Mouse (Mus musculus) embryo, embryonic 11 days (tissue): ENCODE measurements around the gene Ap1b1.
A peak's percentile ranks its signal among the peaks of the same experiment; 100 is the strongest.

ENCODE experiments used
- DNase-seq: peaks from one replicate; pipeline ENCODE4 v3.0.0-alpha.2; 2015

Gene Ap1b1

DNA sequence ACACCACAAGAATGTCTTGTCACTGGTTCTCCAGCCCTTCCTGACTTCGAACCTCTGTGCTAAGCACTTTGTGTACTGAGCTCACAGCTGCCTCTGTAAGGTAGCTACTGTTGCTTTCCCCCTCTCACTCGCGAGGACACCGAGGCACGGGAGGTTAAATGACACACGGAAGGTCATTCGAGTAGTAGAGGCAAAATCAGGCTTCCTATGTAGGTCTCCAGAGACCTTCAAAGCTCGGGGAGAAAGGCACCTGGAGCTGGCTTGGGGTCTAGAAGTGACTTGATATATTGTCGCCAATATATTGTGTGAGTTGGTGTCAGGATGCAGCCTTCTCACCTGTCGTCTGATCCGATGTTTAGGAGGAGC is 846 bp downstream of the Ap1b1 start:
- DNase-seq: no peak

DNA sequence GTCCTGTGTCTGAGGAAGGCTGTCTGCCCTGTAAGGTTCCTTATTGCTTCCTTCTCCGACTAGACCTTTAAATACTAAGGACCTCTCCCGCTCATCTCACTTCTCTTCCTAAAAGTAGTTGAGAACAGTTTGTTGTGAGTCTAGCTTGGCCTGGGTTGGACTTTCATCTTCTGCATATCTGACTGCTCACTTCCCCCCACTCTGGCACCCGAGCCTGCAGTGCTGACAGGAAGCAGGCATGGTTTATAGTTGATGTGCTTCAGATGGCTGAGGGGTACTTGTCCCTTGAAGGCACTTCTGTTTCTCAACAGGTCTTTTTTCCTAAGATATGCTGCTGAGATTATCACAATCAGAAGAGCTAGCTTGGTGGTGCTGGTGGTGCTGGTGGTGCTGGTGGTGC is 2.6 kb downstream of the Ap1b1 start:
- DNase-seq: no peak

DNA sequence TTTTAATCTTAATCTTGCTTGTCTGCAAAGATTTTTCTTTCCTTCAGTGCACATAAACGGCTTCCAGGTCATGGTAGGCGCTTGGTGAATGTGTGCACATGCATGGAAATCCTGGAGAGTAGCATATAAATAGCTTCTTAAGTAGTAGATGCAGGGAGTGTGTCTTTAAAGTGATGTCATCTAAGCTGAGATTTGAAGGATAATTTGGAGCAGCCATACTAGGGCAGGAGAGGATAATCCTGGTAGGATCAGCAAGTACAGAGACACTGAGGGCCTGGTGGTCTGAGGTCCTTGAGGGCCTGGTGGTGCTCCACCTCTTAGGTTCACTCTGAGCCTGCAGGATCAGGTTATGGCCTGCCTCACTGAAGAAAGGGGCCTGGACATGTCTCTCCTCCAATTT is 5.8 kb downstream of the Ap1b1 start:
- DNase-seq: no peak

DNA sequence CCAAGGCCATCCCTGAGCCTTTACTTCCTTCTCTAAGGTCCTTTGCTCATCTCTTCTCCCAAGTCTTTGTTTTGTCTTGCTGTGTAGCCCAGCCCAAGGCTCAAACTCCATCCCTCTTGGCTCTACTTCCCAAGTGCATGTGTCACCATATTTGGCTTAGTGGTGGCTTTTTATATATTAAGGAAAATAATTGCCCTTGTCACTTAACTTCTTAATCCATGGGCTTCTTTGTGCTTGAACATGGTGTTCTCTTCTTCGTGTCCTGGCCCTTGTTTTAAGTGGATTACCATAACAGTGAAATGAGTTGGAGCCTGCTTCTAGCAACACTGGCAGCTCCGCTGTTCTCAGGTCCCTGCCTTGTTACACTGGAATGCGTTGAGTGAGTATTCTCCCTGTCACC is 9.1 kb downstream of the Ap1b1 start:
- DNase-seq: no peak

DNA sequence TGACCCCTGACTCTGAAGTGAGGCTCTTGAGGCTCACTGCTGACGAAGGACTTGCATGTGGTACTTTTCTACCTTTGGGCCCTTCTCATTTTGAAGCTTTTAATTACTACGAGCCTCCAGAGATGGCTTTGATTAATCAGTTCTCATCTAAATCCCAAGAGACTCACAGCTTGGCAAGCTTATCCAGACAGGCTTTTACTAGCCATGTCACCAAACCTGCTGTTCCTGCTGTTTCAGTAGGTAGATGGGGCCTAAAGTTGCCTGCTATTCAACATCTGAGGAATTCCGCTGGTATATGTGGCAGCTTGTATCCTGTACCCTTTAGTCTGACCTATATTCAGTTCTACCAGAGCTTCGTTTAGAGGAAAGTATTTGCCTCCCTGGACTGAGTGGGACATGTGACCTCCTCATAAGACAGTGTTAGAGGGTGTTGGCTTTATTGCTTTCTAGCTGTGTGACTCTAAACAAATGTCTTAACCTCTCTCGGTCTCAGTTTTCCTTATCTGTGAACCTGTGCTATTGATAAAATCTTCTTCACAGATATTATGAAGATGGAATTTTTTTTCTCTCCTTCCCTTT is 10.1 kb downstream of the Ap1b1 start:
- no peak for DNase-seq

DNA sequence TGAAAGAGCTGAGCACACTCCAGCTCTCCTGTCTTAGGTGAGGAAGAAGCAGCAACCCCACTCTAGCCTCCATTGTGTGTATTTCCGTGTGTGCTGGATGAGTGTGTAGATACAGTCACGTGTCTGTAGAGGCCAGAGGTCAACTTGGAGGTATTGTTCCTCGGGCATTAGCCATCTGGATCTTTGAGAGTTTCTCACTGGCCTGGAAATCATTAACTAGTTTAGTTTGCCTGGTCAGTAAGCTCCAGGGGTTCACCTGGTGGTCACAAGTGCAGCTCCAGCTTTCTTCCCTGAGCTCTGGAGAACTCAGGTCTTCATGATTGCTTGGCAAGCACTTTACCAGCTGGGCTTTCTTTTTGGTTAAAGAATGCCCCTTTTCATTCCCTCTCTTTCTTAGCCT is 11.7 kb downstream of the Ap1b1 start:
- DNase-seq: peak; percentile 49

DNA sequence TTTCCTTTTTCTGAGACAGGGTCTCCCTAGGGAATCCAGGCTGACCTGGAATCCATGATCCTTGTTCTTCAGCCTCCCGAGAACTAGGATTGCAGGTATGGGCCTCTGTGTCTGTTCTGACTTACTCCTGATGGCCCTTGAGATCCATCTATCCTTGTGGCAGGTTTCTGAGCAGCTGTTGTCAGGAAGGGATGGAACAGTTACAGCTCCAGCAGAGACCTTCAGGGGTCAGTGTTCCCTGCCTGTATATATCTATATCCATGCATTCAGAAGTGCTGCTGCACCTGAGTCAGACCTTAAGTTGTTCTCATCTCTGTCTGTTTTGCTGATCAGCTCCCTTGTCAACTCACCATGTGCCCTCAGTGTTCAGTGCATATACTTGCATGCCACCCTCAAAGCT is 12.1 kb downstream of the Ap1b1 start:
- DNase-seq: no peak

DNA sequence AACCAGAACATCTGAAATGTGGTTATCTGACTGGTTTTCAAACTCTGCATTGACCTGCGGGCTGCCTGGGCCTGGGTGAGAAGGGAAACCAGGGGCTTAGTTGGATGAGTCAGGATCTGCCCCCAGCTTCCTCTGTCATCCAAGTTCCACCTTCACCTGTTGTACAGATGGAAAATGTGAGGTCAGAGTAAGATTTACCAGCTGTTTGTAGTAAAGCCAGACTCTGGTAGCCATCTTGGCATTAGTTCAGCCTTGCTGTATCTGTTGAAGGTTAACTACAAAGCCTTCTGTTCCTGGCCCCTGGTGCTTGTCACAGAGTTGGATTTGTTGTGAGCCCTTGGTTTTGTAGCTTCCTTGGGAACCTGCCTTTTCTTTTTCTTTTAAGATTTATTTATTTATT is 13.6 kb downstream of the Ap1b1 start:
- no peak for DNase-seq

DNA sequence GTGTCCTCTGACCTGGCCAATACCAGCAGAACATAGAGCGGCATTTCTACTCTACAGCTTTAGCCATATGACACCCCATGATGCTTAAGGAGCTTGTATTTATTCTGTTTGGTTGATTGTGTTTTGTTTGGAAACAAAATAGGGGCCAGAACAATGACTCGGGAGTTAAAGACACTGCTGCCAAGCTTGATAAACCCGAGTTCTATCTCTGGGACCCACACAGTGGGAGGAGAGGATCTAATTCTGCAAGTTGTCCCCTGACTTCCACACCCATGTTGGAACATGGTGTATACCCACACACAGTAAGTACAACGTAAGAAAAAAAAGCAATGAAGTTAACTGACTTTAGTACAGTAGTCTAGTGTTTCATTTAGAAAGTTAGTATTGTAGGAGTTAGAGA is 16.2 kb downstream of the Ap1b1 start:
- no peak for DNase-seq

DNA sequence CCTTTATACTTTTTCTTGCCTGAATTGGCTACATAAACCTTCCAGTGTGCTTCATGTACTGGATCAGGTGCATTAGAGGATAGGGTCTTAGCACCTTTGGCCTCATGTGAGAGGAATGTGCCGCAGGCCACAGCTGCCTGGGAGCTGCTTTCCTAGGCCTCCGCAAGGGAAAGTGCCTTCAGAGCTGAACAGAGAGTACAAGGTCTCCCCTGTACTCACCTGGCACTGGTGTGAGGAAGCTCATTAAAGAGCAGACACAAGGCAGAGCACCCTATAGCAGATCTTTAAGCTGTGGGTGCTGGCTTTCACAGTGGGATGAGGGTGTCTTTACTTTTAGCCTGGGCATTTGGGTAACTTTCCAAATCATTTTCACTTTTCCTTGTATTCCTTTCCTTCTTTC is 18.9 kb downstream of the Ap1b1 start:
- DNase-seq: no peak

DNA sequence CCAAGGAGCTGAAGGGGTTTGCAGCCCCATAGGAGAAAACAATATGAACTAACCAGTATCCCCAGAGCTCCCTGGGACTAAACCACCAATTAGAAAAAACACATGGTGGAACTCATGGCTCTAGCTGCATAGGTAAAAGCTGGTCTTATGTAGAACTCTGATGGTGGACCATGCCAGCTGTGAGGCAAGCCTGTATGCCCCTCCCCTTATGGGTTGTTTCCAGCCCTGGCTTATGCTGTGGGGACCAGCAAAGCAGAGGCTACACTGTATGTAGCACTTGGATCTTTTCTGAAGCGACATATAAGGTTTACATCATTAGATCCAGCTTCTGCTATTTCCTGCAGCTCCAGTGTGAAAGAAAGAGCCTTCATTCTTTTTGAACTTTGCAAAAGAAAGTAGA is 20.6 kb downstream of the Ap1b1 start:
- DNase-seq: no peak

DNA sequence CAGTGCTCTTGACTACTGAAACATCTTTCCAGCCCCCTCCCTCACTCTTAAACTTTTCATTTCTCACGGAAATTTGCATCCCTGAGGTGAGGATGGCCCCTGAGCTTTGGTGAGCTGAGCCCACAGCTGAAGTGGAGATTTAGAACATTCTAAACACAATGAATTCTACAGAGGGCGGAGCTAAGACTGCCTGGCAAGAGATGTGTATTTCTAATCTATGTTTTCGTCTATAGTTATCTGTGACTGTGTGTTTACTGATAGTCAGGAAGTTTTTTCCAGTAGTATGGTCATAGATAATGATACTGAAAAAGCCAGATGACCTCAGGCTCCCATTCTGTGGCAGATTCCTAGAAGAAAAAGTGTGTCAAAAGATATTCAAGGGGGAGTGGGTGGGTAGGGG is 22.2 kb downstream of the Ap1b1 start:
- no peak for DNase-seq

DNA sequence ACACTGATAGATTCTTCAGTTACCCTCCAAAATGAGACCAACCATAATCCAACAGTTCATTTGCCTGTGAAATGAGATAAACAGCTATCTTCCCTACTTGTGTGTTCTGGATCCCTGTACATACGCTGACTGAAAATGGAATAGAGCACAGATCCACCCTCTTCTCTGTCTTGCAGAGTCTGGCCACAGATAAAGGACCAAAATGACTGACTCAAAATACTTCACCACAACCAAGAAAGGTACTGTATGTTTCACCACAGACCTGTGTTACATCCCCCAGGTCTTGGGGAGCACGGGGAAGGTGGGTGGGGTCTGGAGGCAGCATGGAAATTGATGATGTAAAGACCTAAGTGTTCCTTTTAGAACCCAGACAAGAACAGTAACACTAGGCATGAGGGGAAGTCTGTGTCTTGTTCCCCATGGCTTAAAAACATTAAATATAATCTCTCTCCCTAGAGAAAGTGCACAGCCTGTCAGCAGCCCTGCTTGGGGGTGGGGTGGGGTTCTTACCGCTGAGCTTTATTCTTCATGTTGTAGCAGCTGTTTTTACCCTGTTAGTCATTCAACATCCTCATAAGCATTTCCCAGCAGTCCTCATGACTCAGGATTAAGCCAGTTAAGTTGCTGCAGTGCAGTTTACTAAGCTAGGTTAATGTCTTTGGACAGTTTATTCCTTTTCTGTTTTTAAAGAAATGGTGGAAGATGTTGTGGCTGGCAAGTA is 22.9 kb downstream of the Ap1b1 start:
- no peak for DNase-seq

DNA sequence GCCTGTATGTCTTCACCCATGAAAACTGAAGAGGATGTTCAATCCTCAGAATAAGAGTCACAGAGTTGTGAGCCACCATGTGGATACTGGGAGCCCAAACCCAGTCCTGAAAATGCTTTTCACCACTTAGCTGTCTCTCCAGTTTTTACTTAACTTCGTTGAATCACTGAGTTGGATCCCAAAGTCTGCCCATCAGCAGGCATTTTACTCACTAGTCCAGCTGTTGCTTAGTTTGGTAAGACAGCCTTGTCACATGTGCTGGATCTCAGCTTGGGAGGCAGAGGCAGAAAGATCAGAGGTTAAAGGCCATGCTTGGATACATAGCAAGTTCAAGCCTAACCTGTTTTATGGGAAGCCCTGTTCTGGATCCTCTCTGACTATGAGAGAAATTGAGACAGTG is 23.6 kb downstream of the Ap1b1 start:
- DNase-seq: no peak

DNA sequence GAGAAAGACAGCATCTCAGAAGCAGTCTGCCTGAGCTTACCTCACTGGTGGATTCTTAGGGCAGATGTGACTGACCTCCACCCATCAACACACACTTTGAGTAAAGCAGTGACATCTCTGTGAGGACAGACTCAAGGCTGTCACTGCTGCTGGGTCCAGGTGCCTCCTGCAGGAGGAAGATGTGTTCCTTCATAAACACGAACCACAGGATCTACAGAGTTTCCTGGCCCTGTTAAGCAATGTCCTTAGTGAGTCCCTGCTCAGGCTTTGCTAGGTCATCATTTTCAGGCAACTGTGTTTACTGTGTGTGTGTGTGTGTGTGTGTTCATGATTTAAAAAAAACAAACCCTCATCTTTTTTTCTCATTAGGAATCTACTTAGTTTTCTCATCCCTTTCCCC is 24.9 kb downstream of the Ap1b1 start:
- DNase-seq: no peak

DNA sequence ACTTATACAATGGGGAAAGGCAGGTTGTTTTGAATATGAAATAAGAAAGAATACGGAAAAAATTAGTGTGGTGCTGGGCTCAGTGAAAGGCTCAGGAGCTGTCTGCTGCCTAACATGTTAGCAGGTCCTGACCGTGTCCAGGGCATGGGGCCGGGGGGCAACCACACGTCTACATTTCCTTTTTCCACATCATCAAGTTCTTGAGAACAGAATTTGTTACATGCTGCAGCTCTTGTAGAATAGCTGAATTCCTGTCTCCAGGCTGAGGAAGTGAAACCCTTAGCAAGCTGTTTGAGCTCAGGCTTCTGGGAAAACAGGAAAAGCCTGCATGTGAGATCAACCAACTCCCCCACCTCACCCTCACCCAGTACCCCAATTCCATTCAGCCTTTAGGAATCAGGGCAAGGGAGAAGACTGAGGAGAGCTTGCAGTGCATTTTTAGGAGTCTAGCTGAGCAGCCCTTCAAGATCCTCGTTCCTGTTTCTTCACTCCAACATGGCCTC is 25.6 kb downstream of the Ap1b1 start:
- DNase-seq: no peak

DNA sequence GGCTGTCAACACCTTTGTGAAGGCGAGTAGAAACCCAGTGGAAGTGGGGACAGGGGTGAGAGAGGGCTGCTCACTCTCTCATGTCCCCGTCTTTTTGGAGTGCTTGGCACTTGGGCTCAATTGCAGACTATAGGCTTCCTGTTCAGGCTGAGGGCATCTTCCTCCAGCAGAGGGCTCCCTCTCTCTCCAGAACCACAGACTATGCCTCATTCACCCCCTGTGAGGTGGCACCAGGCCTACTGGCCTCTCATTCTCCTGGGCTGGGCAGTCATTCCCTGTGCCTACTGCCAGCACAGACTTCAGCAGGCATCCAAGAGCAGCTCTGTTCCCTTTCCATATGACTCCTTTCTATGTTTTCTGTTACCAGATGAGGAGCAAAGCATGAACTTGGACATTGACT is 29.1 kb downstream of the Ap1b1 start:
- peak; percentile 30 for DNase-seq

DNA sequence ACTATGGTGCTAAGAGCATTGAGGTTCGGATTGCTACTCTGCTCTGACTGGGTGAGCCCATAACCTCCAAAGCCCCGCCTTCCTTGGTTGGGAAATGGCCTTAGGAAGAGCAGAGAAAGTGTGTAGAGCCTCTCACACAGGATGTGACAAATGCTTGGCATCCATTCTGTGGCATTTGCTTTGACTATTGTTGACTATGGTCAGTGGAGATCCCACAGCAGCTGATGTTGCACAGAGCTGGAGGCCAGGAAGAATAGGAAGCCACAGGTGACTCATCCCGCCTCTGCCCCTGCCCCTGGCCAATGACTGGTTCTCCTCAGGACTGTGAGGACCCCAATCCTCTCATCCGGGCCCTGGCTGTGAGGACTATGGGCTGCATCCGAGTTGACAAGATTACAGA is 29.7 kb downstream of the Ap1b1 start:
- DNase-seq: no peak

DNA sequence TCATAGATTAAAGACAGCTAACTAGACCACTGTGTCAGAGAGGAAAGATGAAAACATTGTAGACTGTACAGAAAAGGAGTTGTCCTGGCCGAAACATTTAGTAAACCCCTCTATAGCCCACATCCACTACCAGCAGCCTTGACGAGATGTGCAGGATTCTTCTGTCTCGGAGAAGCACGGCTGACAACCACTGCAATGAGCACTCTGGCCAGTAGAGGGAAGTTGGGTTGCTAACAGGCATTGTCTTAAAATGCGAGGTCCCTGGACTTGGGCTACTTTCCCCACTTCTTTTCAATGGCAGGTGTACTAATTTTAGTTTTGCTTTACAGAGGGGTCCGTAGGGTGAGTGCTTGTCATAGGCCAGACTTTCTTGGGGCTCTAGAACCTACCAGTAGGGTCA is 30.9 kb downstream of the Ap1b1 start:
- no peak for DNase-seq

DNA sequence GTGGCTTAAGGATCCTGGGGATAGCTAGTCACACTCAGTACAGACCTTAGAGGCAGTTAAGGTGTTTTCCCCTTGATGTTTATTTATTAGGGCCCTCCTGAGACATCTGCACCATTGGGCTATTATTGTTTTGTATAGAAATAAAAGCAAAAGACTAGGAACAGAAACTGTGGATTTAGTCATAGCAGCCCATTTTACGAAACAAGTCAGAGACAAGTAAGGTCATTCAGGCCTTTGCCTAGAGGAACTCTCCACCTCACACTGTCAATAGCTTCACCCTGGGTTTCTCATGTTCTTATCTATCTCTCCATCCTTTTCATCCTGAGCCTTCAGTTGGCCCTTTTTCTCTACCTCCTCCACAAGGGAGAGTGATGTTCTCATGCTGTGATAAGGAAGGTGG is 38.5 kb downstream of the Ap1b1 start:
- no peak for DNase-seq

DNA sequence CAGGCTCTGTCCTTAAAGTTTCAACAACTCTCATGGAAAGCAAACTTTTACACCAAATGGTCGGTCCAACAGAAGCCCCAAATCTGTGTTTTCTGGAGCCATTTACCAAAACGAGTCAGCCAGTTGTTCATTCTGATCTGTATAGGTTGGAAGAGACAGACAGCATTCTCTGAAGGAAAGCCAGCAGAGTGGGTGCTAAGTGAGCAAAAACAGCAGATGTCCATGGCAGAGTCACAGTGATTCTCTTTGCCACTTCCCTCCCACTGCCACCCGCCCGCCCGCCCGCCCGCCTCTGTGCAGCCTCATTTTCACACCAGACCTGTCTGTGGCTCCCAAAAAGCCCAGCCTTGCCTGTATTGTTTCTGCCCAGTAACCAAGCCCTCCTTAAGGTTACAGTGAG is 41.6 kb downstream of the Ap1b1 start:
- DNase-seq: no peak

DNA sequence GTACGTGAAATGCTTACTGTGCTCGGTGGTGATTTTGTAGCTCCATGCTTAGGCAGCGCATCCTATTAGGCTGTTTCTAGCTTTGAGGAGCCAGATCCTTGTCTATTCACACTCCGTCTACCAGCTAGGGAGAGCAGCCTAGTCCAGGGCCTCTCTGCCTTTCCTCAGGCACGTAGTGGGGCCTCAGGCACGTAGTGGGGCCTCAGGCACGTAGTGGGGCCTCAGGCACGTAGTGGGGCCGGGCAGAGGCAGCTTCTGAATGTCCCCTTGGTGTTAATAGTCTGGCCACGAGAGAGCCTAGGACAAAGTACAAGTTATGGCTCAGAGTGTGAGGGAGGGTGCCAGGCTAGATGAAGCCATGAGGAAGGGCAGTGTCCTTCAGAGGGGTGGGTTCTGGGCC is 46.1 kb downstream of the Ap1b1 start:
- DNase-seq: no peak

DNA sequence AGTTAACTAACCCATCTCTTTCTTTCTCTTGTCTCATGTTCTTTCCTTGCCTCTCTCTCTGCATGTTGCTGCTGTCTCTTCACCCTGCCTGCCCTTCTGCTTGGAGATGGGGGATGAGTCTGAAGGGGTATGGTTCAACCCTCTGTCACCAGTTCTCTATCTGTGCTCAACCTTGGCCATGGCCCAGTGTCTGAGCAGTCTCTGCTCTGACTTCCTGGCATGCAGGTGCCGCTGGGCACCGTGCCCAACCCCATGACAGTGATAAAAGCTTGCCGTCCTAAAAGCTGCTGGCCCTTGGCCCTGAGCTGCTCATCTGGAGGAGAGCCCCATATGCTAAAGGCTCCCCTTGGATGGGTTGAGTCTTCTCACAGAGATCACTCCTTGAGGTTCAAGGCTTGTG is 46.5 kb downstream of the Ap1b1 start:
- no peak for DNase-seq

DNA sequence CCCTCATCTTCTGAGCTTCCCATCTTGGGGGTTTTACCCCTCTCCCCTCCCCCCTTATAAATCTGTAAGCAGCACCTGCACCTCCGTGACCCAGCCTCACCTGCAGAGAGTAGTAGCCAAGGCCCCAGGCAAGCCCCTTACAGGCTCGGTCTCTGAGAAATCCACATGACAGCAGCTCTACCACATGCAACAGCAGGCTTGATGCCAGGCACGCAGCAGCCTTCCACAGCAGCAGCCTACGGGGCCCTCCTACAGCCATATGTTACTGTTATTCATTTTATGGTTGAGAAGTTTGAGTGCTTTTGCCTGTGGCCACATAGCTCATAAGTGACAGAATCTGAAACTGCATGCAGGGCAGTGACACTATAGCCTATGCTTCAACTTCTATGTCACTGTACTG is 48.8 kb downstream of the Ap1b1 start:
- no peak for DNase-seq

DNA sequence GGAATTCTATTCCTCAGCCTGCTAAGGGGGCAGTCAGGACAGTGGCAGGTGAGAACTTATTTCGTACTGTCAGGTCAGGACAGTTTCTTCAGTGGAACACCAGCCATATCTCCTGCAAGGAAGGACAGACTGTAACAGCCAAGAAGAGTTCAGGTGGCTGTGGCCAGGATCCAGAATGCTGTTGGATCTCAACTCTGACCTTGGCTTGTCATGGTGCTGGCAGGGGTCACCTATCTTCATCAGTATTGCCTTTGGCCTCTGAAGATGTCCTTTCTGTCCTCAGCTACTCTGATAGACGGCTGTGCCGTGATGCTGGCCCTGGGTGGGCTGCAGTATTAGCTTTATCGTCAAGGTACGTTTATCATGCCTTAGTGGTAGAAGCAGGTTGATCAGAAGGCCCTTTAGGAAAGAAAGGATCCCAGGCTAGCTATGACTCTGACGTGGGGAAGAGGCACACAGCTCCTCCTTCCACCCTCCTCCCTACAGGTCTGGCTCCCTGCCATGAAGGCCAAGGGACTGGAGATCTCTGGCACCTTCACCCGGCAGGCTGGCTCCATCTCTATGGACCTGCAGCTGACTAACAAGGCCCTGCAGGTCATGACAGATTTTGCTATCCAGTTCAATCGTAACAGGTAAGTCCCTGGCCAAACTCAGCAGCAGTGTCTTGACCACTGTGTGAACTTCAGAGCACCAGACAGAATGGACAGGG is 50.7 kb downstream of the Ap1b1 start:
- DNase-seq: no peak
